Mouse (Mus musculus) thymus, adult 2 months (tissue): ENCODE results near the gene Mbnl3. TPM values are rescaled to one million over a fixed set of nuclear protein-coding genes. Genes with fewer than 3 reads are reported as not detected.

ENCODE experiments used
- DNase-seq: peaks from one replicate; pipeline ENCODE4 v3.0.0; 2021
- H3K27ac ChIP-seq: fragments of 200-500 bp; 2 replicates; pipeline ENCODE4 v1.5.1; 2012; ENCODE audit warnings: low read length, control low read depth; ENCODE audit not compliant: control insufficient read depth, insufficient read depth
- H3K27me3 ChIP-seq: fragments of 200-500 bp; 2 replicates; pipeline ENCODE4 v1.6.1; 2012; ENCODE audit warnings: mild to moderate bottlenecking, low read length, moderate library complexity, mixed read lengths; ENCODE audit not compliant: control insufficient read depth, insufficient read depth
- H3K36me3 ChIP-seq: fragments of 200-500 bp; 2 replicates; pipeline ENCODE4 v1.6.1; 2012; ENCODE audit warnings: mild to moderate bottlenecking, low read length, moderate library complexity; ENCODE audit not compliant: control insufficient read depth, insufficient read depth
- H3K4me1 ChIP-seq: fragments of 200-500 bp; replicated peaks from 2 replicates; pipeline ENCODE4 v1.6.1; 2012; ENCODE audit warnings: low read length; ENCODE audit not compliant: control insufficient read depth, insufficient read depth
- H3K4me3 ChIP-seq: fragments of 200-500 bp; 2 replicates; pipeline ENCODE4 v1.5.1; 2012; ENCODE audit warnings: mild to moderate bottlenecking, low read length, control low read depth, moderate library complexity; ENCODE audit not compliant: control insufficient read depth, insufficient read depth
- CTCF ChIP-seq: fragments of 200-500 bp; IDR thresholded peaks from 2 replicates; pipeline ENCODE4 v1.5.1; 2012; ENCODE audit warnings: mild to moderate bottlenecking, control low read depth, low read length, moderate library complexity, borderline replicate concordance; ENCODE audit not compliant: control insufficient read depth, poor library complexity, insufficient read depth; ENCODE audit errors: extremely low read depth
- POLR2A ChIP-seq: fragments of 200-500 bp; IDR thresholded peaks from 2 replicates; pipeline ENCODE4 v1.6.1; 2012; ENCODE audit warnings: mild to moderate bottlenecking, low read length, control low read depth, moderate library complexity; ENCODE audit not compliant: control insufficient read depth, poor library complexity, insufficient read depth; ENCODE audit errors: extremely low read depth
- WGBS: fragments of 180-500 bp; shearing (Covaris S2); methylation state at CpG from one replicate; pipeline ENCODE4 v1.1.7; 2018; 5-methylcytosine and 5-hydroxymethylcytosine counted together
- polyA plus RNA-seq: library from polyadenylated mRNA; depleted of rRNA; stranded (reverse); fragments of >200 nt; gene quantifications from 2 replicates; pipeline ENCODE4 v1.2.3, GENCODE M21; 2012; rRNA removed

Mbnl3 gene
- polyA plus RNA-seq, 1 experiment = 23.4 TPM

- DNase-seq = no peak
- WGBS = 99% methylated on average over 3 of the region's 3 CpGs
- H3K4me1 ChIP-seq = no peaks in the 10 kb centered on the region
- no peaks in the 10 kb centered on the region for H3K36me3 ChIP-seq
- no peak for TF ChIP-seq CTCF
- TF ChIP-seq POLR2A = no peak
- no peak overlapping the region for H3K27ac ChIP-seq
- no peaks in the 10 kb centered on the region for H3K27me3 ChIP-seq
- H3K4me3 ChIP-seq = no peak overlapping the region
Observed at GRCm38 (mm10) chrX:51131325-51131724, 75.0 kb downstream of the Mbnl3 start.

GRCm38 (mm10) chrX:51102748-51103147, 103.6 kb downstream of the Mbnl3 start:
- 96% methylated on average over 4 of the region's 4 CpGs for WGBS
- no peak overlapping the region for H3K4me3 ChIP-seq
- DNase-seq = no peak
- no peaks in the 10 kb centered on the region for H3K27me3 ChIP-seq
- no peak overlapping the region for H3K27ac ChIP-seq
- H3K4me1 ChIP-seq = no peaks in the 10 kb centered on the region
- TF ChIP-seq CTCF (no peak), POLR2A (no peak)
- H3K36me3 ChIP-seq = no peaks in the 10 kb centered on the region

- no peak overlapping the region for H3K27ac ChIP-seq
- no peaks in the 10 kb centered on the region for H3K27me3 ChIP-seq
- 9% methylated on average over 6 of the region's 6 CpGs for whole genome bisulfite sequencing
- H3K4me1 ChIP-seq = no peaks in the 10 kb centered on the region
- DNase-seq = peak; percentile 1
- no peak overlapping the region for H3K4me3 ChIP-seq
- H3K36me3 ChIP-seq = no peaks in the 10 kb centered on the region
- TF ChIP-seq POLR2A (no peak), CTCF (no peak)
Observed at GRCm38 (mm10) chrX:51084972-51085371, 121.4 kb downstream of the Mbnl3 start.

- Histone ChIP-seq H3K4me3 (no peak overlapping the region), H3K27me3 (no peaks in the 10 kb centered on the region), H3K36me3 (no peaks in the 10 kb centered on the region), H3K27ac (no peak overlapping the region), H3K4me1 (no peaks in the 10 kb centered on the region)
- DNase-seq = no peak
- TF ChIP-seq POLR2A = no peak
- no peak for TF ChIP-seq CTCF
- 89% methylated on average over 1 of the region's 1 CpGs for WGBS
Observed at GRCm38 (mm10) chrX:51084211-51084610, 122.1 kb downstream of the Mbnl3 start.

- Histone ChIP-seq H3K27ac (no peak overlapping the region), H3K36me3 (no peaks in the 10 kb centered on the region), H3K4me3 (no peak overlapping the region), H3K27me3 (no peaks in the 10 kb centered on the region), H3K4me1 (no peaks in the 10 kb centered on the region)
- peak; percentile 29 for DNase-seq
- 36% methylated on average over 3 of the region's 3 CpGs for WGBS
- TF ChIP-seq CTCF (no peak), POLR2A (no peak)
Observed at GRCm38 (mm10) chrX:51076744-51077143, 129.6 kb downstream of the Mbnl3 start.

Other genes with a start within 250 kb of the Mbnl3 start
- gene Rap2c, start 188.5 kb downstream of the Mbnl3 start, polyA plus RNA-seq = 6.2 and 7.3 TPM in 2 replicates